Mouse (Mus musculus) layer of hippocampus, postnatal 36 days (tissue): Measurements from ENCODE around the gene Lhpp. TPM values are rescaled to one million over a fixed set of nuclear protein-coding genes. Genes with fewer than 3 reads are reported as not detected.

Source experiments
- DNase-seq, 2 experiments: peaks; one replicate each; pipeline ENCODE4 v3.0.0; 2022
- total RNA-seq, 2 experiments: library from RNA; stranded (reverse); gene quantifications; 2 replicates each; pipeline ENCODE4 v1.2.3; 2021

Gene Lhpp
- total RNA-seq, 2 experiments from 2014 or later = 25.5 to 26.0 TPM

DNA sequence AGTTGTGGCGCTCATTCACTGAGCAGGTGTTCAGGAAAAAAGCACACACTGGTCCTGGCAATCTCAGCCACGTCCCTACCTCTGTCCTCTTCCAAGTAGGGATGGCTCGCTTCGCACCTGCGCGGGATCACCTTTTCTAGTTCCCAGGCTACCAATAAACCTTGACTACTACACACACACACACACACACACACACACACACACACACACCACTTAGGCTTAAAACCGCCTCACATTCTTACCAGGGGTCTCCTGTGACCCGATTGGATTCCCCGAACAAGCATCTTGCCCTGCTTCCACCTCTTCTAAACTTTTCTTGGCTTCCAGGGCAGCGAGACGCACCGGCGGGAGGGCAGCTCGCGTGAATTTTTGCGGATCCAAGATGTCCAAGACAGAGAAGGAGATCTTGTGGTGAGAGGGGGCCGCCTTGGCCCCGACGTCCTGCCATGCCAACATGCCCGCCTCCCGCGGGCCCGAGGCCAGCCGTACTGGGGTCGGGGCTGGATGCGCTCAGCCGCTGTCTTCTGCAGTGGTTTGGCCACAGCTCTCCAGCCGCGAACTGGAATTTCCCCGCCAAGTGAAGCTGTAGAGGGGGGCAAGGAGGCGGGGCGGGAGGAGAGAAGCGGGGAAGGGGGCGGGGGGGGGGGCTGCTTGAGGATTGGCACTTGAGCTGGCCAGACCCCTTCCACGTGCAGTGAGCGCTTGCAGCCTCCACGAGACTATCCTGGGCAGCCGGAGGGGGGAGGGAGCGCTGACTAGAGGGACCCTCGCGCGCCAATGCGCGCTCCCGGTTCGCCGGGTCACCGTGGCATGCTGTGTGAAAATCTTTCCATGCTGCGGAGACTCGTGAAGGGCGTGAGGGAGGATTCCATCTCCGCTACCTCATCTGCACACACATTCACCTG is 11.1 kb upstream of the Lhpp start, which contains the start of gene Nkx1-2:
Gene Nkx1-2, minus strand, starts transcription at position 567 of the 905 bp plus-strand sequence.
- no peak for DNase-seq

DNA sequence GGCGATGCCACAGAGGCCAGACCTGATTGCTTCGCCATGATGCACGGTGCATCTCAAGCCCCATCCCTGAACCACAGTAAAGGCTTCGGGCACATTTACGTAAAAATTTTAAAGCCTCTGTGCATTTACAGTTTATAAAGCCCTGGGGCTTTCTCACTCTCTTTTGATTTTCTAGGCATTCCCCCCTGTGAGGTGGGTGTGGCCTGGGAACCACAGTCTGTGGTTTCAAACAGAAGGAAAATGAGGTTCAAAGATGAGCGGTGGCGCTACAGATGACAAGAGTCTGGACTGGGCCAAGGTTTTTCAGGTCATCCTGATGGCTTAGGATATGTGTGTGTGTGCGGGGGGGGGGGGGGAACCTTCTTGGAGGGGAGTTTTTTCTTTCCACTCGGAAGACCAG is 10.4 kb upstream of the Lhpp start:
- DNase-seq = no peak

GRCm38 (mm10) chr7:132600926-132601325 is 9.5 kb upstream of the Lhpp start:
- DNase-seq = no peak

DNA sequence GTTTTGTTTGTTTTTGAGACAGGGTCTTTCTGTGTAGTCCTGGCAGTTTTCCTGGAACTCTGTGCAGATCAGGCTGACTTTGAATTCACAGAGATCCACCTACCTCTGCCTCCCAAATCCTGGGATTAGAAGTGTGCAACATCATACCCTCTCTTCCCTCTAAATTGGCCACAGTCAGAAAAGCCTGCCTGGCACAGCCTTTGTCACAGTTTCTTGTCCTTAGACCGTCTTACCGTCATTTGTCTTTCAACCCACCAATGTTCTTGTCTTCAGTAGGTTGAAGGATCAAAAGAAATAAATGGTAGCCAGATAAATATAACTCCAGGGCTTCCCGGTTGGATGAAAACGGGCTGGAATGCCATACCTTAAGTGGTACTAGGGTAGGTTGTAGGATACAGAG is 5.7 kb upstream of the Lhpp start:
- DNase-seq = no peak

DNA sequence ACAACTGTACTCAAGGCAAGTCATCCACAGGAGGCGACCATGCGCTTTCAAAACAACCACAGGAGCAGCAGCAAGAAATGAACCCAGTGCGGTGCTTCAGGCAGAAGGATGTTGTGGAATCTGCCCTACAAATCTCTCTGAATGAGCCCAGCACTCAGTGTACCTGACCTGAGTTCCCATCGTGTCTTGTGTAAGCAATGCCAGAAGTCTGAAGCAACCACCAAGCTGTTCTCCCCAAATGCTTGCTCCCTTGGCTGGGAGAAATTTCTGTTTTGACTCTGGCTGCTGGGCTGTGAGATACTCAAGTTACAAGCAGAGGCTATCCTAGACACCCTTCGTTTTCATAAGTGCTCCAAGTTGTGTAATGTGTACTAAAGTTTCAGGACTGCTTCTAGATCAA is 4.7 kb upstream of the Lhpp start:
- no peak for DNase-seq

DNA sequence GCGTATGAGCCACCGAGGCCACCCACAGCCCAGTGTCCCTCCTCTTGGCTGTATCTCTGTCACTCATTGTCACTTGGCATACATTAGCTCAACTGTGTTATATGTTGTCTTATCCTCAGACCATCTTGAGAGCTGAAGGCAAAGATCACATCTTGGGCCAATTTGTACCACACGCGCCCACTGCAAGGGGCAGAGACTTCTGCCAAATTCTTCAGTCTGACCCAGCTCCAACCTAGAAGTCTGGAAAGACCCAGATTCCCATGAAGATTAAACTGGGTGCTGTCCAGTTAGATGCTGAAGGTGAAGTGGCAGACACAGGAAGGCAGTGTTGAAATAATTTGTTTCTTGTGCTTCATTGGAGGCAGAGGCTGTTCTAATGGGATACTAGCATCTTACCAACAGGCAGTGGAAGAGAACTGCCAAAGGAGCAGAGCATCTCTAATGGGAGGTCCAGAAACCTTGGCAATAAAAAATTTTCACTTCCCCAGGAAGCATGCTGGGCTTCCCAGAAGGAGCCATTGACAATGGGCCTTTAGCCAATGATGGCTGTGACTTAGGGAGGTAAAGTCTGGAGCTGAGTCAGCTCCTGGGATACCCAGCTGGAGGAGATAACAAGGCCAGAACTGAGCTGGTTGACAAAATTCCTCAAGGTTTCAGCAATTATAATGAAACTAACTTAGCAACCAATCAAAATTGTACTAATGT is 2.0 kb upstream of the Lhpp start:
- DNase-seq = no peak

DNA sequence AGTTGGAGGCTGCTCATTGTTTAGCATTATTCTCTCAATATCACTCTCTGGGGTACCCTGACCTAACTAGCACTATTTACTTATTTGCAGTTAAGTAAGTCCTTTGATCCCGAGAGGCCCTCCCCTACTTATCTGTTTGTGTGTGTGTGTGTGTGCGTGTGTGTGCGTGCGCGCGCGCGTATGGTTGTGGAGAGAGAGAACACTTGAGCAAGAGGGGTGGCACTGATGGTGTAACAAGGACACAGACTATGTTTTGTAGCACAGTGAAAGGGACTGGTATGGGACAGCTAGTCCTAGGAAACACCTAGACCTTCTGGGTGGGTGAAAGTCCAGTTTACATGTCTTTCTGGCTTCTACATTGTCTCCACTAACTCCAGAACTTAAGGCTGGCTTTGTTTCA is 1.1 kb downstream of the Lhpp start:
- no peak for DNase-seq

DNA sequence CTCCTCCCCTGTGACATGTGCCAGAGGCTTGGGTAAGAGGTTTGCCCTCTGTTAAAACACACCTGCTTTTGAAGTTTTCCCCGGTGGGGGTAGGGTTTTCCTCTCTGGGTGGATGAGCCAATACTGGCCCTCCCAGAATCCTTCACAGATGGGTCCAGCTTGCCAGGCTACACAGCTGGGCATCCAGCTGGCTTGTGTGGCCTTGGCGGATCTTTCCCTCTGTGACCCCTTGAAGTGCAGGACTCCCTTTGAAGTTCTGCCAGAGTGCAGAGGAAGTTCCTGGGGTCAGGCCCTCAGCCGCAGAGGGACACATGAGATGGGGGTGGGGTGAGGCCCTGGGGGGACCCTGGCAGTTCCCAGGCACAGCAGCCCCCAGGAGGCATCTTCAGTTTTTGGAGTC is 4.9 kb downstream of the Lhpp start:
- DNase-seq = no peak

GRCm38 (mm10) chr7:132616391-132616790 is 6.0 kb downstream of the Lhpp start:
- no peak for DNase-seq

DNA sequence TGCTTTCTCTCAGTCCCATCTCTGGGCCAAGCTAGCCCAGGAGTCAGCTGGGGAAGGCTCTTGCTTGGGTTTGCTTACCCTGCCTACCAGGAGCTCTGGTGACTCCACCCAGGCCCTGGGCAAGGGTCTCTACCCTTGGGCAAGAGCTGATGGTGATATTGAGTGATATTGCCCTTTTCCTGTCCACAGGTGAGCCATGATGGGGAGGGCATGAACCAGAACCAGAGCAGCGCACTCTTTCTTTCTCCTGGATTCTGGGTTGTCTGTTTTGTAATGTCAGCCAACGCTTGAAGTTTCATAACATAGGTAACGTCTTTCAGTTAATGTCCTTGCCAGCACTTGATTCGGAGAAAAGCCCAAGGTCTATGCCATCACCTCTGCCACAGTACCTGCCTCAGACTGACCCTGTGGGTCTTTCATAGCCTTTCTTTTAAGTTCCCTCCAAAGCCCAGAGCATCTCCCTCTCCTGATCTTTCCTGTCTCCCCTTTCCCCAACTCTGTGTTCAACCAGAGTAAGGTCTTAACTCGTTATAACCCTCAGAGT is 6.7 kb downstream of the Lhpp start:
- no peak for DNase-seq

GRCm38 (mm10) chr7:132619549-132619948 is 9.1 kb downstream of the Lhpp start:
- DNase-seq = no peak

DNA sequence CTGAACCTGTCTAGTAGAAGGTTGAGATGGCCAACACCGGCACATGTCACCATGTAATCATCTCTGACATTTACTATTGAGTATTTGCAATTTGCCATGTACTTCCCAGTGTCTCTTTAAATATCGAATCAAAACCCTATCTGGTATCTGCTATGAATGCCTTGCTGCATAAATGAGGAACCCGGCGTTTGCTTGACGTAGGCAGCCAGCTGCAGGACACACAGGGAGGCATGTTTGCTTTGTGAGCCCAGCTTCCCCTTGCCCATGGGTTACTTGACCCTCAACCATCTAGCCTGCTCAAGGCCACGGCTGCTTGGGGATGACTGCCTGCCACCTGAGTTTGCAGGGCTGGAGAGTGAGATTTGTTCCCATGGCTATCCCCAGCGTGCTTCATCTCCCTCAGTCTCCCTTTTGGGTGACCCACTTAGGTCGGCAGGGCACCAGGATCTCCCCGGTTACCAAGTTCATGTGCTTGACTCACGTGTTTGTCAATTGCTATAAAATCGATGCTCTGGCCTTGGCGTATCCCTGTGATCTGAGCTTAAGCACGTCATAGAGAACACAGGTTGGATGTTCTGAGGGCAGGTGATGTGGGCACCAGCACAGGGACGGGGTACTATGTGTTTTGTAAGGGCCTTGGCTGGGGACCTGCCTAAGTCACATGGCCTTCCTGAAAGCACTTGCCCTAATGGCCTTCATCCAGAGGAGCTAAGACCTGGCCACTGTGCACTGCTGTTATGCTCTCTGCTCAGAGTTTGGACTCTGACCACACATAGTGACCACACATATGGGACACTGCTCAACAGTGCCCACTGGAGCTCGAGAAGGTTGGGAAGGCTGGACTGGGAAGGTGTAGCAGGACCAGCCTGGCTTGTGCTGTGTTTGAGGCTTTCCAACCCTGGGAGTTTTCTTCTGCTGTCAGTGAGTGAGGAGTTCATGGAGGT is 9.8 kb downstream of the Lhpp start:
- no peak for DNase-seq

DNA sequence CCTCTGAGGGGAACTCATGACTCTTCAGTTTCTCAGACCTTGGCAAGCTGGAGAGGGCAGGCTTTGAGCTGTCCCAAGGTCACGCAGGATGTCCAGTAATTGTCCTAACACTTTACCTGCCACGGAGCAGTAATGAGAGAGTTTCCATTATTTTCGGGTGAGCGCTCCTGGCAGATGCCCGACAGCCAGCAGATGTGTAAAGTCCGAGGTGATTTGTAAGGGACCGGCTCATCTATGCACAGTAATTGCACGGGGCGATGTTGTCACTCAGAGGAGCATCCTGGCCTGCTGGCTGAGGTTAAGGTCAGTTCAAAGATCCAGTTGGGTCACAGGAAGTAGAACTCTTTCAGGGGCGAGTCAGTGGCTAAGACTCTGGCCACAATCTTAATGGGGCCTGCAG is 13.7 kb downstream of the Lhpp start:
- DNase-seq = no peak

DNA sequence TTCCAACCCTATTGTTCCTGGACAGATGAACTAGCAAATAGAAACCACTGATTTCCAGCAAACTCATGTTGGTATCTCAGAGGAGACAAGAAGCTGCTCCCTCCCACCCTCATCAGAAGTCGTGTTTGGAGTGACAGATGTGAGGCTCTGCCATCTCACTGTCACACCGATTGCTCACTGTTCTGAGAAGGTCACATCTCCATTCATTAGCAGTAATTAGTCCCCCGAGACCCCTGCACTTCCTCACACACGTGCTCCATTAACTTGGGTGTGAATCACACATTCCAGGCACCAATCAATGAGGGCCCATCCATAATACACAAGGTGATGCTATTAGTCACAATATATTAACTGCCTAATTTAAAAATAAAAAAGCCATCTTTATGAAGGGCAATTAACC is 15.7 kb downstream of the Lhpp start:
- no peak for DNase-seq

DNA sequence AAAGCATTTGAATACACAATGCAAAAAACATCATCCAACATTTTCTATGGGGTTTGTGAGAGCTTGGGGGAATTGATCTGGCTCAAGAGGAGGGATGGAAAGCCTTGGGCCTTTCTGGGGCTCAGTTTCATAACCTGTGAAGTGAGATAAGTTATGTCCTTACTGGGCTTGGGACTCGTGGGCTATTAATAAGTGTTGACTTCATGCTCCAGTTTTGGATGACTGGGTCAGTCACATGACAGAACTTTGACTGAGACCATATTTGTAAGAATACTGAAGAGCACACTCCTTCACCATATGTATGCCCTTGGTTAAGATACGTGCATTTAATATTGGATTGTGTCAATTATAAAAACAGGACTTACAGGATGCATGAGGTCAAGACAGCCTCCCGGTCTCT is 17.0 kb downstream of the Lhpp start:
- no peak for DNase-seq

GRCm38 (mm10) chr7:132631313-132631712 is 20.9 kb downstream of the Lhpp start:
- peak; percentile 55 to 59 for DNase-seq

DNA sequence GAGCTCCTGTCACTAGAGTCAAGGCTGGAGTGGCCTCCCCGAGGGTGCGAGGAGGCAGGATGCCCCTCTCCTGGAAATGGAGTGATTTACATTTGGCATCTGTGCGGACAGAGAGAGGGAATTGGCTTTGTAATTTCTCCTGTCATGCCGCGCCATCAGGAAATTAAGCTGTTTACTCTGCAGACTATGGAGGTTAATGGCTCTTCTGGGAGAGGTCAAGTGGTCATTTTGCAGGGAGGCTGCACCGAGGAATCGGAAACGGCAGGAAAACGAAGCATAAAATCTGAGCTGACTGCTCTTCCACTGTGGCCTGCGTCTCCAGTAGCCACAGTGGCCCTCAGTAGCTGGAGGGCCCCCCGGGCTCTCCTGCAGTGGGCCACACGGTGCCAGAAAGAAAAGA is 26.9 kb downstream of the Lhpp start:
- no peak for DNase-seq

DNA sequence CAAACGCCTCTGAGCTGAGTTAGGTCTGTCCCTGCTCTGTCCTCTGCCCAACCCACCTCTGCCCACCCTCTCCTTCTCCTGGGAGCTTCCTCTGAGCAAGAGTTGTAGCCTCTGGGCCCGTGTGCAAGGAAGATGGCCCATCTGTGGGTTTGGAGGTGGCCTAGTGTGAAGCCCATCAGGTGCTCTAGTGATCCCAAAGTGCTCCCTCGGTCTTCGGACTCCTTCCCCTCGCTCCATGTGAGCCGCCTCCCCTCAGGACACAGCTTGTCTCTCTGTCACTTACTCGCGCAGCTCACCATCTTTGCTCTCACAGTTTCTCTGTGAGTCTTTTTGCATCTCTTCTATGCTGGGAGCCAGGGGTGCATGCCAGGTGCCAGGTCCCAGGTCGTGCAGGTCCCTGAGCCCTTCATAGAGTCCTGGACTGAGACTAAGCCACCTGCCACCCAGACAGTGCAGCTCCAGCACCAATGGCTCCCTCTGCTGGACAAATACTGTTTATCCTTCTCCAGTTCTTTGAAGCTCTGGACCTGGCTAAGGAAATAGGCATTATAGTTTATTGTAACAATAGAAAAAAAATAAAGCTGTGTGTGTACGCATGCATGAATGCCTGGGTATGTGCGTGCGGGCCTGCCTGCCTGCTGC is 28.1 kb downstream of the Lhpp start:
- no peak for DNase-seq

DNA sequence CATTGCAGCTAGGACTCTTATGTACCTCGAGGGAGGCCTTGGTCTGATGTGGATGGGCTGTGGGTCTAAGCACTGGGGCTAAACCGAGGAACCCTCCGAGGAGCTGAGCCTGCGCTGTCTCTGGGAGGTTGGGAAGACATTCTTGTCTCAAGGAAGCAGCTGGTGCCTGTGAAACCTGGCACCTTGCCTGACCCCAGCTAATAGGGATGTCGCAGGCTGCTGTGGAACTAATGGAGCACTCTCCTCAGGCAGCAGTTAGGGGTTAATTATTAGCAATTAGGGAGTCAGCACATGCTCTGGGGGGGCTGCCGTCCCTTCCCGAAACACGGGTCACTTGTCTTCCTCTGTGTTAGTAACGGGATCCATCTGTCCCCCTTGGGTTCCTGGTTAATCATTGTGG is 30.5 kb downstream of the Lhpp start:
- DNase-seq = no peak

DNA sequence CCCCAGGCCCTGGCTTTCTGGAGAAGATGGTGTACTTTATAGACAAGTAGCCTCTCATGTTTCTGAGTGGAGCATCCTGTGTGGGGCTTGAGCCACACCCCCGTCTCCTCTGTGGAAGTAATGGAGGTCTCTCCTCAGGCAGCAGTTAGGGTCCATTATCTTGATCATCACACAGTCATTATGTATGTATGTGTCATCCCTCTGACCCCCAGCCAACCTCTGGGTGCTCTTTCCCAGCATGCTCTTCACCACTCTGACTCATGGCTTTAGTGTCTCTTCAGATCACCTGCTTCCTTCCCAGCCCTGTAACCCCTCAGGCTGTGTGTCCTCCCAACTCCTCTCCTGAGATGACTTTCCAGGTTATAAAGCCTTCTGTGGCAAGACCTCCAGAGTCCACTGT is 31.2 kb downstream of the Lhpp start:
- DNase-seq = no peak

GRCm38 (mm10) chr7:132644605-132645279 is 34.3 kb downstream of the Lhpp start:
- DNase-seq = no peak
